Mouse (Mus musculus): Measurements from ENCODE around the gene Zfp974.
"Not testable (repeated sequence)": the region's sequence is repeated elsewhere in the genome, so short reads cannot be mapped to it uniquely, and the experiment has no call there.

The Zfp974 gene

GRCm38 (mm10) chr7:27928818-27929695 is at the start of gene Zfp974:
Gene Zfp974, minus strand, starts transcription at chr7:27929460.
- peak; percentile 57 for DNase-seq (ENCODE audit: low spot score)

GRCm38 (mm10) chr7:27949451-27949850 is 20.2 kb upstream of the Zfp974 start:
- DNase-seq (ENCODE audit: low spot score), result not testable (repeated sequence)

GRCm38 (mm10) chr7:27941869-27942268 is 12.6 kb upstream of the Zfp974 start:
- not testable (repeated sequence) for DNase-seq (ENCODE audit: low spot score)

GRCm38 (mm10) chr7:27933800-27934158 is 4.5 kb upstream of the Zfp974 start:
- not testable (repeated sequence) for DNase-seq (ENCODE audit: low spot score)

- peak; percentile 10 for DNase-seq (ENCODE audit: low spot score)
Observed at GRCm38 (mm10) chr7:27933050-27933799, 4.0 kb upstream of the Zfp974 start.

- not testable (repeated sequence) for DNase-seq (ENCODE audit: low spot score)
Observed at GRCm38 (mm10) chr7:27927041-27927440, 2.2 kb downstream of the Zfp974 start.

- not testable (repeated sequence) for DNase-seq (ENCODE audit: low spot score)
Observed at GRCm38 (mm10) chr7:27910952-27911351, 18.3 kb downstream of the Zfp974 start.

- no peak for DNase-seq (ENCODE audit: low spot score)
Observed at GRCm38 (mm10) chr7:27905061-27905848, 24.0 kb downstream of the Zfp974 start.

- no peak for DNase-seq (ENCODE audit: low spot score)
Observed at GRCm38 (mm10) chr7:27900601-27901000, 28.7 kb downstream of the Zfp974 start.

- DNase-seq (ENCODE audit: low spot score), result no peak
Observed at GRCm38 (mm10) chr7:27881721-27882120, 47.5 kb downstream of the Zfp974 start.

- not testable (repeated sequence) for DNase-seq (ENCODE audit: low spot score)
Observed at GRCm38 (mm10) chr7:27862578-27862977, 66.7 kb downstream of the Zfp974 start.

- peak; percentile 79 for DNase-seq (ENCODE audit: low spot score)
Observed at GRCm38 (mm10) chr7:27860396-27861235, 68.6 kb downstream of the Zfp974 start.

GRCm38 (mm10) chr7:27859301-27860251 is 69.7 kb downstream of the Zfp974 start:
- DNase-seq (ENCODE audit: low spot score), result peak; percentile 28
